Mouse (Mus musculus) lung, postnatal 10 days (tissue): ENCODE data around the gene Prmt7.
A peak's percentile ranks its signal among the peaks of the same experiment; 100 is the strongest.

Experiments
- DNase-seq: peaks from one replicate; pipeline ENCODE4 v3.0.0; 2021

Prmt7 gene

DNA sequence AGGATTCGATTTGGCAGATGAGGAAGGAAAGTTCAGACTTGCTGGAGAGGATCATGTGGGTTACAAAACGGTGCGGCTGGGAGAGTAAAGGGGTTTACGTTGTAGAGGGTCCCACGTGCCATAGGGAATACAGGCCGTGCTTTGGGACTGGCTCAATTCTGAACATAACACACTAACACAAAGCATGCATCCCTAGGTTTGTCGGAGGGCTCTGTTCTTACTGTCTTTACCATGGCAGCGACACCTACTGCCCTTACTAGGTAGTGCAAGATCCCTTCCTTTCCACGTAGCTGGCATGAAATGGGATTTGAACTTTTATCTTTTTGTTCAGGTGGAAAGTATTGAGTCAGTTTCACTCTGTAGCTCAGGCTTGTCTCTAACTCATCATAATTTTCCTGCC is 15.9 kb downstream of the Prmt7 start:
- peak; percentile 71 for DNase-seq

DNA sequence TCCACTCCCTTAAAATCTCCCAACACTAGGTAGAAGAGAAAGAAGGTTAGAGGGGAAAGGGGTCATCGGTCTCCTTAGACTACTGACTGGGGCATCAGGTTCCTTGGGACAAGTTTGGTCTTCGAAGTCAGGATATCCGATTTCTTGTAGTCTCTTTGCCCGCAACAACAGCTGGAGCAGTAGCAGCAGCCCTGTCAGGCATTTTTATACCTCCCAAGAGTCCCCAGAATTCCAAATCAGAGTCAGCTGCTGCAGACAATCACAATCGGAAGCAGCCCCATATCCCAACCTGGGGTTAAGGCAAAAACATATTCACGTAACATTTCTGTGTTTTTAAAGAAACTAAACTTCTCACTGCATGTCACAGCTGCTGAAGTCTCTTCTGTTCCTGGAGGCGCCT is 20.8 kb downstream of the Prmt7 start:
- DNase-seq: no peak

DNA sequence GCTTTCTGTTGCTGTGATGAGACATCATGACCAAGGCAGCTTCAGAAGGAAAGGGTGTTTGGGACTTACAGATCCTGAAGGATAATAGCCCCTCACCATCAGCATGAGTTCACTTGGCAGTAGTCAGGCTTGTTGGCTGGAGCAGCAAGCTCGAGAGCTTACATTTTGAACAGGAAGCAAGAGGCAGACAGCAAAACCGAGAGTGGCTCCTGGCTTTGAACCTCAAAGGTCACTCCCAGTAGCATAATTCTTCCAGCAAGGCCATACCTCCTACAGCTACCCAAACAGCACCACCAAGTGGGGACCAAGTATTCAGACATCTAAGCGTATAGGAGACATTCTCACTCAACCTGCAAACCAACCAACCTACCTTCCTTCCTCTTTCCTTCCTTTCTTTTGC is 22.0 kb downstream of the Prmt7 start:
- DNase-seq: no peak

DNA sequence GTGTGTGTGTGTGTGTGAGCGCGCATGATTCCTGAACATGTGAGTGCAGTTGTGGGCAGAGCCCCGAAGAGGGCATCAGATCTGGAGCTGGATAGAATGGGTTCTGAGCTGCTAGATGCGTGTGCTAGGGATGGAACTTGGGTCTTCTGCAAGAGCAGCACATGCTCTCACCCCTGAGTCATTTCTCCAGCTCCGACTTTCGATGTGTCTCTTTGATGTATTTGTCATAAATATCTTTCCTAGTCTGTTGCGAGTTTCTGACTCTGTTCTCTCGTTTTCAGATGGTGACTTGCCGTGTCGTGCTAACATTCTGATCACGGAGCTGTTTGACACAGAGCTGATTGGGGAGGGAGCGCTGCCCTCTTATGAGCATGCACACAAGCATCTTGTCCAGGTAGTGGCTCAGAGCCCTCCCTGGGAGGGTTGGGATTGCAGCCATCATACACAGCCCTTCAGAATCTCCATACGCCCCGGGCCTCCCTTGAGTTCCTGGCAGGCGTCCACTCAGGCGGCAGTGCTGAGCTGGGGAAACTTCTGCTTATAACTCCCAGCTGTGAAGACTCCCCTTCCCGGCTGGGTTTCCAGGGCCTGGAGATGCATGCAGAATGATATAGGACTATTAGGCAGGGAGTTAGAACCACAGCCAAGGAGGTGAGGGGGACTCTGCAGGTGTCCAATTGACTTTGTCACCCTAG is 24.0 kb downstream of the Prmt7 start:
- DNase-seq: peak; percentile 9

DNA sequence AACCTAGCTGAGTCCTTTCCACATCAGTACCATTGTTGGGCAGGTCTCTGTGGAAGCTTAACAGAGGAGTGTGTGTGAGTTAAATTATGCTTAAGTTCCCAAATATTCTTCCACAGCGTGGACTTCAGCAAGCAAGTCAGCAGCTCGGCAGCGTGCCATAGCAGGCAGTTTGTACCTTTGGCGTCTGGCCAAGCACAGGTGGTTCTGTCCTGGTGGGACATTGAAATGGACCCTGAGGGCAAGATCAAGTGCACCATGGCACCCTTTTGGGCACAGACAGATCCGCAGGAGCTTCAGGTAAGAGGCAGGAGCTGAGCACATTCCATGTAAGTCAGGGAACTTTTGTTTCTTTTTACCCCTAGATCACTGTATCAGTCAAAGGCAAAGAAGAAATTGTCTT is 26.4 kb downstream of the Prmt7 start:
- no peak for DNase-seq

DNA sequence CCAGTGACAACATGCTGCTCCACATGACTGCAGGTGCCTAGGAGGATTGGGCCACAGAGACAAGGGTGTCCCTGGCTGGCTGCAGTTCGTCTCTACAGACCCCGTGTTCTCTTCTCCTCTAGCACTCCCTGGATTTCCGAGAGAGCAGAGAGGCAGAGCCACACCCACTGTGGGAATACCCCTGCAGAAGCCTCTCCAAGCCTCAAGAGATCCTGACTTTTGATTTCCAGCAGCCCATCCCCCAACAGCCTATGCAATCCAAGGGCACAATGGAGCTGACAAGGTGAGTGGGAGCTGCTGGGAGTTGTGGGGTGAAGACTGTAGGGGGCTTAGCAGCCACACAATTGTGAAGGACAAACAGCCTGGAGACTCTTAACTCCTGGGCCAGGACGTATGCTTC is 39.5 kb downstream of the Prmt7 start:
- DNase-seq: no peak

DNA sequence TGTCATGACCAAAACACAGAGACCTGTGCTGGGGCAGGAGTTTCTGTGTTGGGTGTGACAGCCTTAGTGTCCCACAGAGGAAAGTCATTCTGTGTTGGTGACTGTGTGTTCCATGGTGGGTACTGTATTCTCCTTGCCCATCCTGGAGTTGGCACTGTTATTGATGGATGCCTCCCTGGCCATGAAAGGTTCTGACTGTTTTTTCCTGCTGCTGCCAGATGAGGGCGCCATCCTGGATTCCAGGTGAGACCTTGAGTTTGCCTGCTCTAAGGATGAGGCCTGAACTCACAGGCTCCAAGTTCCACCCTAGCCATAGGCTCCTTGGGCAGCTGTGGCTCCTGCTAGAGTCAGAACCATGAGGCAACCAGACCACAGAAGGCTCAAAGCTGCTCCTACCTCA is 47.4 kb downstream of the Prmt7 start:
- DNase-seq: no peak

DNA sequence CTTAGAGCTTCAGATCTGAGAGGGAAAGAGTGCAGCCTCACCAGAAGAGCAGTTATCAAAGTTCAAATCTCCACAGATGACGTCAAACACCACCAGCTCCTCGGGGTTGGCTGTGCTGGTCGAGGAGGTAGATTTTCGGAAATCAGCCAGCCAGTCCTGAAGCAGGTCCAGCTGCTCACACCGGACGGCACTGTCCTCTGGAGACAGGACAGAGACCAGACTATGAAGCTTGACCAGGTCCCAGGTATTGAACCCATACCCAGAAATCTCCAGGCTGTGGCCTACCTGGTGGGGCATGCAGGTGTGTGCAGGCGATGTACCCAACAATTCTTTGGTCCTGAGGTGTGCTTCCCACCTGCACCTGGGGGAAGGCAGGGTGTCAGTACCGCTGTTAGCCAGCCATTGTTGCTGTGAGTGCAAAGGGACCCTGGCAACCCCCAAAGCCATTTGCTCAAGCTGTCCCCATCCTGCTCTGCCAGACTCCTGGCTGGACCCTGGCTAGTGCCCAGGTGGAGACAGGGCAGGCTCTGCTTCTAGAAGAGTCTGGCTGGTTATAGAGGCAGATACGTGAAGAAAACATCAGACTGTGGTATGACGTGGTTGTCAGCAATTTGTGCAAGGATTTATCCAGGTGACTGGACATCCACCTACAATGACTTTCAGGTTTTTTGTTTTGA is 49.0 kb downstream of the Prmt7 start:
- DNase-seq: no peak

DNA sequence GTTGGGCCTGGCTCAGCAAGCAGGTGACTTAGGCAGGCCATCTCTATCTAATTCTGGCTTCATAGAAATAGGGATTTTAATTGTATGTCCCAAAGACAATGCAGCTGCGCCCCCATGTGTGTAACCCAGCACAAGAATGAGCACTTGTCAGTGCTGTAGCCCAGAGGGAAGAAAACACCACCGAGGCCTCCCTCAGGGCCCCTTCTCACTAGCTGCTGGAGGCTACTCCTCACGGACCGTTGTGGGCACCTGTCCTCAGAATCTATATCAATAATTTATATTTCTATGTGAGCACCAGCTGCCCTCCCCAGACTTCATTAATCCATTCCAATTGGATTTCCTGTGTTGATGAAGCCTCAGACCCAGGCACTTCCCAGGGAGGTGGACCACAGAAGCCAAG is 50.2 kb downstream of the Prmt7 start:
- DNase-seq: no peak

DNA sequence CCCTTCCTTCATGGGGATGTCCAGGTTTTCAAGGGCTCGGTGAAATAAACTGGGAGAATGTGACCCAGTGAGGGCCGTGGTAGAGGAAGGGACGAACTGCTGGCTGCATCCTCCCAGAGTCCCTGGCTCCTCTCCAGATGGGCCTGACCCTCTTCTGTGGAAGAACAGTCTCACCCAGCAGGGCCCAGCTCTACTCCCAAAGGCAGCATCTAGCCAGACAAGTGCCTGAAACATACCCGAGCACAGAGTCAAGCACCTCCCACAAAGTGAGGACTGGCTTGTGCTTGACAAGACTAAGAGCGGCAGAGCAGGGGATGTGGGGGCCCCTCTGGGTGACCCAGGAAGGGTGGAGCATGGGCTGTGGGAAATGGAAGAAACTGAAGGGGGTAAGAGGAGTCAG is 51.6 kb downstream of the Prmt7 start:
- DNase-seq: peak; percentile 36

DNA sequence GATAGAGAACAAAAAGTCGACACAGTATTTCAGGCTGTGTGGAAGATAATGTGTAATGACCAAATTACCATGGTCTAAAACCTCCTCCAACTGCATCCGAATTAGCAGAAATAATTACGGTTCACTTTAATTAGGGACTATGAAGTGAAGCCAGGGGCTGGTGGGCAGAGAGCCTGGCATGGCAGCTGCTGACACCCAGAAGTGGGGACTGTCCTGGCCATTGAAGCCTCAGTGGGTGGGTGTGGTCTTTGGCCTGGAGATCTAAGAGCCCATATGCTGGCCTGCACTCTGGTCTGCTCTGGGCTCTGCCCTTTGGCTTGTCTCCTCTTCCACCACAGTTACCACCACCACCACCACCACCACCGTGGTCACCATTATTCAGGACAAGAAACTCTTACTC is 53.2 kb downstream of the Prmt7 start:
- no peak for DNase-seq

DNA sequence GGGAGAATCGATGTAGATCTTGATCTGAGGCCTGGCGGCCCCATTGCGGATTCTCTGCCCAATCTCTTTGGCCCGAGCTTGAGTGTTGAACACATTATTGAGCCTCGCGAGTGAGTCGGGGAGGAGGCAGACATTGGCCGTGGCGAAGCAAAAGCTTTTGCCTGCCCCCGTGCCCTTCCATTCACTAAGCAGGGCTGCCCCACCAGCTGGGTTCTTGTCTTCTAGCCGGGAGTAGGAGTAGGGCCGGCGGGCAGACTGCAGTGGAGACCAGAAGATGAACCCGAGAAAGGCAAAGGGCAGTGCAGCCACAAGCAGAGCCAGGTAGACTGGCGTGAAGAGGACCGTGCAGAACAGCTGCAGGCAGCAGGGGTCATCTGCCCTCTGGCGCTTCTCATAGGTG is 54.7 kb downstream of the Prmt7 start:
- no peak for DNase-seq

DNA sequence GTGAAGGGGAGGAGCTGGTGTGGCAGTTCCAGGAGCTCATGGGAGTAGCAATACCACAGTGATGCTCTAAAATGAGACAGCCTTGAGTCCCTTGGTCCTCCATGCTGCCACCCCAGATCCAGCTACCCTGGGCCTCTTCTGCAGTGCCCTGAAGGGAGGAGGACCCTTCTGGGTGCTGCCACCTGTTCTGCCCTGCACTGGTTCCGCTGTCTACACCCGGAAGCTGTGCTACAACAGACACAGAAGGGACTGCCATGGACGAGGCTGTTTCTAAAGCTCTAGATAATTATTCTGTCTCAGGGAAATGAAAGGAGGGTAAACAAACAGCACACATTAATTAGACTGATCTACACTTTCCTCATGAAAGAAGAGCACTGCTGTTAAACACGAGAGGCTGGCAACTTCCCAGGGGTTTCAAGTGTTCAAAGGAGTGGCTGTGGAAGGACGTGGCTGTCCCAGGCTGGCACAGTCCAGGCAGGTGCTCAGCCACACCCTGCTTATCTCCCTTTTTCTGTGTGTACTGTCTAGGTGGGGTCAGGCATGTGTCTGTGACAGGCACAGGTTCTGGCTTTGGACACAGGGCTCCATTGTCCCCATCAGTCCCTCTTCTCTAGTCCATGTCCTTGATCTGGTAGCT is 58.1 kb downstream of the Prmt7 start:
- no peak for DNase-seq

DNA sequence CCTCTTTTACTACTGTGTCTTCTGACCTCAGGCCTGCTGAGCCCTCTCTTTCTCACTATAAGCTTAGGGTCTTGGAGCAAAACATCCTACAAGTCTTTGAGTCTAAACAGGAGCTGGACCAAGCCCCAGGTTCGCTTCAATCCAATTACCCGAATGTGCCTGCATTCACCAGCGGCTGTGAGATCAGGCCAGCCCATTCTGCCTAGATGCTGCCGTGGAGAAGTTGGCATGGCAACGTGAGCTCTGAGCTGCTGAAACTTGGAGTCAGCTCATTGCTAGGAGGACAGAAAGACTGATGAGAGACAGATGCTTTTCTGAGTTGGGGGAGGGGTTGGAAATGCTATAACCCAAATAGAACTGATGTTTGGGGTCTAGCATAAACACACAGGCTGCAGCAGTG is 60.1 kb downstream of the Prmt7 start:
- DNase-seq: no peak

DNA sequence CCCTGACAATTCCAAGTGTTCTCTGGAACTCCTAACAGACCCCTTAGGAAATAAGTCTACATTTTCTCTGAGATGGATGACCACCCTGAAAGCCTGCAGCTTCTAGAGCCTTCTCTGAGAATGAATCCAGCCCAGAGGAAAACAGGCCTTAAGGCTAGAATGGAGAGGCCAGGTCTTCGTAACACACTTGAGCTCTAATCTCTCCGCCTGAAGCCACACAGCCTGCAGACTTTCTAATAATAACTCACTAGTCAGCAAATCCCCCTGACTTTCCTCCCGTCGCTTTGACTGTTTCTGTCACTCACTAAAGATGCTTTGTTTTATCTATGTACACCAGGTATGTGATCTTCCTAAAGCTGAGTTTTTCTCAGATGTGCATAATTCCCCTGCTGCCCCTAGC is 60.6 kb downstream of the Prmt7 start:
- no peak for DNase-seq

DNA sequence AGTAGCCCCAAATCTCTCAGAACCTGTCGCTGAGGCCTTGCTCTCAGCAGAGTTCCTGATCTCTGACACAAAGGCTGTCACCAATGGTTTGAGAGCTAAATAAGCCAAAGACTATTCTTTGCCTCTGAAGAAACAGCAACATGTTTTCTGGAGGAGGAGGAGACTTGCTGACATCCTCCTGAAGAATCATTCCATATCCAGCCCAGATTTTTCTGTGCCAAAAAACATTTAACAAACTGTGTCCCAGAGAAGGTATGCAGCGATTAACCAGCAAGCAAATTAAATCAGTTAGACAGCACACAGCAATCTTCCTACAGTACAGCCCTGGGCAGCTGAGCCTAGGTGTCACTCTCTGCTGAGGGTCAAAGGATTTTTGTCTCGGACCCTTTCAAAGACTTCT is 62.7 kb downstream of the Prmt7 start:
- DNase-seq: no peak

DNA sequence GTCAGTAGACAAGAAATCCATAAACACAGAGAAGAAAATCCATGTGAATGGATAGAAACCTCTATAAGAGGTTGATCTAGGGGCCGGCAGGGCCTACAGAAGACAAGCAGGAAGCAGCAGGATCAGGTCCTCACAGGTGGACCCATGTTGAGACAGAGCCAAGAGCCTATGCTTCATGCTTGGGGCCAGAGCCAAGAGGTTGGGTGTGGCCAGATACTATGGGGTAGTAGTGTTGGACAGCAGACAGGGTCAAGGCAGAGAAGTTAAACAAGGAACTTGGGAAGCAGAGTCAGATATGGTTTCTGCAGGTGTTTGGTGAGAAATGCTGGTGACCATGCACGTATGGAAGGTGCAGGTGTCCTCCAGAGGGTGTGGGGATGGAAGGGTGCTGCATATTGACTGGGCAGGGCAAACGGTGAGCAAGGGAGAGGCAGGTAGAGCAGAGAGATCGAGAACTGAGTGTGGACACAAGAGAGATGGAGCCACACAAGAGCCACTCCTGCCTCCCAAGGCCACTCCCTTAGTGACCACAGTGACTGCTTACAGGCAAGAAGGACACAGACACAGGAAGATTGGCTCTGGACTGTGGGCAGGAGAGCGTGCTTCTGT is 66.1 kb downstream of the Prmt7 start:
- no peak for DNase-seq

DNA sequence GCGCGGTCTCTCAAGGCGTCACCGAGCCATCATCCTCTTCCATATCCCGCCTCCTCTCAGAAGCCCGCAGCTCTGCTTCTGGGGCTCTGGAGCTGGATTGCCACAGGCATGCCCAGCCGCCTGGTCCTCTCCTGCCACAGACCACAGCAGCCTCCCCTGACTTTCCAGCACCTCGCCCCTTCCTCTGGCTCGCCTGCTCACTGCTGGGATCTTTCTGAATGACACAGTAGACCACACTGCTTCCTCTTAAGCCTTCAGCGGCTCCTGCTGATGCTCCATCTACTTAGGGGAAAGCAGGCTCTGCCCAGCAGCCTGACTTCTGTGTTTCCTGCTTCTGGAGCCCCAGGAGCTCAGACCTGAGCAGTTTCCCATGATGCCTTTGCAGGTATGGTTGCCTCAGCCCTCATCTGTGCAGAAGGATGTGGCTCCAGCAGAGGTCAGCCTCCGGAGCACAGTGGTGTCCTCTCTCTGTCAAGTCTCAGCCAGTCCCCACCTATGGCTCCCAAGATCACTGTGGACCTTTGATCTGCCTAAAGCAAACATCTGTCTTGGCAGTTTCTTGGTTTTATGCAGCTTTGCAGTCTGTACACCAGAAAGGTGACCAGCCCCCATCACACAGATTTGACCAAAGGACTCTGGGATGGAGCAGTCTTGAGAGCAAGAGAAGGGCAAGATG is 67.8 kb downstream of the Prmt7 start:
- DNase-seq: no peak

DNA sequence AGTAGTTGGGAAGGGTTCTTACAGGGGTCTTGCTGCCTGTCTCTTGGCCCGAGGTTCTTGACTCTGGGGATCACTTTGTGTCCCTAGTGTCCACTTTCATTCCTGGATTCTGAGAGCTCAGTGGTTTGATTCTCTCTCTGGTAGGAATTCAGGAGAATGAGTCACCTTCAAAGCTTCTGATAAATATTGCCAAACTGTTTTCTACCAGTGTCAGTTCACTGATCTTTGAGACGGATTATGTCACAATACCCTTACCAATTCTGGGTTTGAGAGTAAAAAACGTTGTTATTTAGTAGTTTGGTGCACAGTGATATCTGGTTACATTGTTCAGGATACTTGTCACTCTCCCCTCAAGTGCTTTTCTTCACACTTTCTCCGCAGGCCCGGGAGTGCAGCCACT is 69.4 kb downstream of the Prmt7 start:
- no peak for DNase-seq

DNA sequence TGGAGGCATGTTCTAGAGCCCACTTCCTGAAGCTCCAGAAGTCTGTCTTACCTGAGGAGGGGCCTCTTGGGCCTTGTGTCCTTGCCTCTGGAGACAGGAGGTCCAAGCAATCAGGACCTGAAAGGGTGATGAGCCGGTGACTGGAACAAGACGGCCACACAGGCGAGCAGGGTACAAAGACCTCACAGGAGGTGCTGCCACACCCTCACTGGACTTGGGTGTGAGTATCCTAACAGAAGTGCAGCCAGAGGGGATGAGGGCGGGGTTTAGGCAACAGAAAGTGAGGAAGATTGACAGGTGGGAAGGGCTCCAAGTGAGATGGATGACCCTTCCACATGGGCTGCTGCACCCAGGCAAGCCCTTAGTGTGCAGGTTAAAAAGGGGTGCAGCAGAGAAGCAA is 70.1 kb downstream of the Prmt7 start:
- no peak for DNase-seq

DNA sequence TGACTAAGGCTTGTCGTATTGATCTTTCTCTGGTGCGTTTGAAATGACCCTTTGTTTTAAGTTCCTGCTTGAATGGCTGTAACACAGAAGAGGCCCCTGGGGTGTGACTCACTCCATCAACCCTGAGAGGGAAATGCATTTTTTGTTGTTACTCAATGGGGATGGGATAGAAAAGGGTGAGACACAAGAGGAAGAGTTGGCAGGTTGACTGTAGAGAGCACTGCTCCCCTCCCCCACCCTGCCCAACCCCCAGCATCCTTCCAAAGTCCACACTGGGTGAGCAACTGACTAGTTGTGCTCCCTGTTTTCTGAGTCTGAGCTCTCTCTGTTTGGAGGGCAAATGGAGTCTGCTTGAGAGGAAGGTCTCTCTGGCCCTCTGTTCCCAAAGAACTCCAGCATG is 76.7 kb downstream of the Prmt7 start:
- DNase-seq: no peak

DNA sequence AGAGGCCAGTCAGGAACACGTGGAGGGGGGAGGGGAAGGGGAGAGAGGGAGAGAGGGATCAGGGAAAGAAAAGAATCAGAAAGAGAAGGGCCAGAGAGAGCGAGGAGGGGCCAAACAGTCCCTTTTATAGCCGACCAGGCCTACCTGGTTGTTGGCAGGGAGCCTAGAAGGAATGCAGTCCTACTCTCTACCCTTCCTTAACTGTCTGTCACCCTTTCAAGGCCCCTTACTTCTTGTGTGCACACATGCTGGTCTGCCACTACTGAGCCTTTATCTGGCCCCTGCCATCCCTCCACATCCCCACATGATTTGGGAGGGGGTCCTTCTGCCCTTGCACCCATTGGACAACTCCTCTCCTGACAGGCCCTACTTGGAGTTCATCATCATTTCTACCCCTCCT is 78.0 kb downstream of the Prmt7 start:
- no peak for DNase-seq

DNA sequence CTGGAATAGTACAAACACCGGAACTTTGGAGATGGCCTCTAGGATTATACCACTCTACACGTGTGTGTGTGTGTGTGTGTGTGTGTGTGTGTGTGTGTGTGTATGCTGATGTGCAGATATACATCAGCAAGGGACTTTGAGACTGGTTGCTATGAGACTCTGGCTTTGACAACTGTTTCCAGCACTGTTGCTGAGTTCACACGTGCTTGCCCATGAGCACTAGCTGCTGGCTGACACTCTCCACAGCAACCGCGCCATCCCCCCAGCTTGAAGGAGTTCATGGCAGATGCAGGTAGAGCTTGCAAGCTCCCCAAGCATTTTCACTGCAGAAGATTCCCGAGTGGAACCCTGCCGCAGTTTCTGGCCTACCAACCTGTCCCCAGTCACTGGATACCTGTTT is 78.7 kb downstream of the Prmt7 start:
- no peak for DNase-seq
